Mouse (Mus musculus): ENCODE data around the gene Rftn1. TPM values are rescaled to one million over a fixed set of nuclear protein-coding genes. Genes with fewer than 3 reads are reported as not detected.

Gene Rftn1
- polyA plus RNA-seq, 1 experiment: 2.8 TPM

DNA sequence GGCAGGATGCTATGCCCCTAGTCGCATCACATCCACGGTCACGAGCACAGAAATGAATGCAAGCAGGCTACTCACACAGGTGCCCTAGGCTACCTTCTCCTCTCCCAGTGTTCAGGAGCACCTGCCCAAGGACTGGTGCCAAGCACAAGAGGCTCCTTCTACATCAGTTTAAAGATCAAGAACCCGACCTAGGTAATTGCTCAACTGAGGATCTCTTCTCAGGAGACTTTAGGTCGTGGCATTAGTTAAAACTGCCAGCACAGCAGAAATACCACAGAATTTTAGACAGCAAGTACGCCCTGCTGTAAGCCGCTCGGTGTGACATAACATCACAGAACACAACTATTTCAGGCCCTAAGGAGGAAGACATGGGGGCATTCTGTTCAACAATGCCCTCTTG, 100.7 kb downstream of the Rftn1 start:
- H3K4me1 ChIP-seq (ENCODE audit: control insufficient read depth, insufficient read depth, low read length): no peaks in the 10 kb centered on the region
- no peaks in the 10 kb centered on the region for H3K36me3 ChIP-seq (ENCODE audit: control insufficient read depth, insufficient read depth, low read length)
- no peaks in the 10 kb centered on the region for H3K27me3 ChIP-seq (ENCODE audit: control insufficient read depth, insufficient read depth, low read length)
- no peak overlapping the region for H3K27ac ChIP-seq (ENCODE audit: control insufficient read depth, insufficient read depth, low read depth, low read length)
- no peak overlapping the region for H3K4me3 ChIP-seq (ENCODE audit: control insufficient read depth, low read depth, low read length)
- no peak for TF ChIP-seq CTCF (IDR thresholded peaks at IDR 0.05; ENCODE audit: control insufficient read depth, insufficient read depth, insufficient replicate concordance, low read depth, low read length)
- no peak for TF ChIP-seq POLR2A (IDR thresholded peaks at IDR 0.05; ENCODE audit: control insufficient read depth, low read depth, low read length)

DNA sequence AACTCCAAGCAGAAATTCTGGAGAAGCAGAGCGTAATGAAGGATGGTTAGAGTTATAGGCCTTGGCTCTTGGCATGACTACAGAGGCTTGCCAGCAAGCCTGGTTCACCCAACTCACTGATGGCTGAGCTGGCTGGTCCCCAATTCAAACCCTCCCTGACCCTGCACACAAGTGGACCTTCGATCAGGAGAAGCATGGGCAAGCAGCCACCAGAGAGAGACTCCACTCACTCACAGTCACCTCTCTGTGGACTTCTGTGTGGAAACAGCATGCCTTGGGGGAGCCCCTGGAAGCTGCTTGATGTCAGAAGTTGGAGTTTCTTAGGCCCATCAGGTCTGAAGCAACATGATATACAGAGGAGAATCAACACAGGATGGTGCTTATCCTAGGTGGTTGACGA, 102.4 kb downstream of the Rftn1 start:
- TF ChIP-seq POLR2A (IDR thresholded peaks at IDR 0.05; ENCODE audit: control insufficient read depth, low read depth, low read length) (no peak), CTCF (IDR thresholded peaks at IDR 0.05; ENCODE audit: control insufficient read depth, insufficient read depth, insufficient replicate concordance, low read depth, low read length) (no peak)
- Histone ChIP-seq H3K27me3 (ENCODE audit: control insufficient read depth, insufficient read depth, low read length) (no peaks in the 10 kb centered on the region), H3K4me3 (ENCODE audit: control insufficient read depth, low read depth, low read length) (no peak overlapping the region), H3K27ac (ENCODE audit: control insufficient read depth, insufficient read depth, low read depth, low read length) (no peak overlapping the region), H3K4me1 (ENCODE audit: control insufficient read depth, insufficient read depth, low read length) (no peaks in the 10 kb centered on the region), H3K36me3 (ENCODE audit: control insufficient read depth, insufficient read depth, low read length) (no peaks in the 10 kb centered on the region)

DNA sequence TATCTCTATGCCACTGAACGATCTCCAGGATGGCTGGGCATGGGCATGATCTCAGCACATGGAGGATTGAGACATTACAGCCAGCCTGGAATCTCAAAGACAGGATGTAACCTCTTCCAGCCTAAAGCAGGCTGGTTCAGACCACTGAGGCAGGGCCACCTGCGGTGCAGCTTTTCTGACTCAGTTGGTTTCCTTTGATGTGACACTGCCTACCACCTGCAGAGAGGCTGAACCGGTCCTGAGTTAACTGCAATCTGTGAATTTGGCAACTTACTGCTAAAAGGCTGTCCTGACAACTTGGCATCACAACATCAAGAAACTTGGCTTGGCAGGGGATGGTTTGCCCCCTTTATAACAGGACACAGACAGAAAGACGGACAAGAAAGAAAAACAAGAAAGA, 103.6 kb downstream of the Rftn1 start:
- TF ChIP-seq POLR2A (IDR thresholded peaks at IDR 0.05; ENCODE audit: control insufficient read depth, low read depth, low read length) (no peak), CTCF (IDR thresholded peaks at IDR 0.05; ENCODE audit: control insufficient read depth, insufficient read depth, insufficient replicate concordance, low read depth, low read length) (no peak)
- Histone ChIP-seq H3K4me3 (ENCODE audit: control insufficient read depth, low read depth, low read length) (no peak overlapping the region), H3K27ac (ENCODE audit: control insufficient read depth, insufficient read depth, low read depth, low read length) (no peak overlapping the region), H3K27me3 (ENCODE audit: control insufficient read depth, insufficient read depth, low read length) (no peaks in the 10 kb centered on the region), H3K4me1 (ENCODE audit: control insufficient read depth, insufficient read depth, low read length) (no peaks in the 10 kb centered on the region), H3K36me3 (ENCODE audit: control insufficient read depth, insufficient read depth, low read length) (no peaks in the 10 kb centered on the region)

DNA sequence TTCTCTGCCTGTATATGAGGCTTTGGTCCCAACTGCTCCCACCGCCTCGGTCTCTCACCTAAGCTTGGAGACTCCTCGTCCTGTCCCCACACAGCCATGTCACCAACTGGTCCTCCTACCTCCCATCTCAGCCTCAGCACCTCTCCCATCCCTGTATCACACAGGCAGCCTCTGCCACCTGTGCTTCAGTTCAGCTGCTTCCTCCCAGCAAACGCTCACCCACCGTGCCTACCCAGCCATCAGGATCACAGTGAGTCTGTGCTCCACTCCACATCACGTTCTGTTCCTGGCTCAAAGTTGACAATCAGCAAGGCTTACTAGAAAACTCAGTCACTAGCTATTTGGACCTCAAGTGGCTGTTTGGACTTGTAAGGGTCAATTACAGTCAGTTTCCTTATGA, 105.8 kb downstream of the Rftn1 start:
- H3K27ac ChIP-seq (ENCODE audit: control insufficient read depth, insufficient read depth, low read depth, low read length): no peak overlapping the region
- no peak for TF ChIP-seq CTCF (IDR thresholded peaks at IDR 0.05; ENCODE audit: control insufficient read depth, insufficient read depth, insufficient replicate concordance, low read depth, low read length)
- TF ChIP-seq POLR2A (IDR thresholded peaks at IDR 0.05; ENCODE audit: control insufficient read depth, low read depth, low read length): no peak
- no peaks in the 10 kb centered on the region for H3K4me1 ChIP-seq (ENCODE audit: control insufficient read depth, insufficient read depth, low read length)
- no peaks in the 10 kb centered on the region for H3K27me3 ChIP-seq (ENCODE audit: control insufficient read depth, insufficient read depth, low read length)
- H3K36me3 ChIP-seq (ENCODE audit: control insufficient read depth, insufficient read depth, low read length): no peaks in the 10 kb centered on the region
- H3K4me3 ChIP-seq (ENCODE audit: control insufficient read depth, low read depth, low read length): no peak overlapping the region

DNA sequence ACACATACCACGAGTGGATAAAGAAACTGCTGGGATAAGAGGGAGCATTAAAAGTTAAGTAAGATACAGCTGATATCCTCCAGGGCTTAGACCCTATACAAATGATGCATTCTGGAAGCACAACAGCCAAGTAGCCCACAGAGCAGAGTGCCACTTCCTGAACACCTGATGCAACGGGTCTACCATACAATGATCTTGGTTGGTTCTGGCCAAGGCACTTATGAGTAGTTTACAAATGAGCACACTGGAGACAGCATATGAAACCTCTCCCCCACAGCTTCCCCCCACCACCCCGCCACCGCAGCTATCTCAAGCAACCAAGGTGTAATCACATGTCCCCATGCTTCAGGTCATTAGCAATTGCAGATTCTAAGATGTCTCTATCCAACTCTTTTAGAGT, 106.5 kb downstream of the Rftn1 start:
- no peak overlapping the region for H3K4me3 ChIP-seq (ENCODE audit: control insufficient read depth, low read depth, low read length)
- no peaks in the 10 kb centered on the region for H3K4me1 ChIP-seq (ENCODE audit: control insufficient read depth, insufficient read depth, low read length)
- H3K27me3 ChIP-seq (ENCODE audit: control insufficient read depth, insufficient read depth, low read length): no peaks in the 10 kb centered on the region
- TF ChIP-seq CTCF (IDR thresholded peaks at IDR 0.05; ENCODE audit: control insufficient read depth, insufficient read depth, insufficient replicate concordance, low read depth, low read length) (no peak), POLR2A (IDR thresholded peaks at IDR 0.05; ENCODE audit: control insufficient read depth, low read depth, low read length) (no peak)
- H3K36me3 ChIP-seq (ENCODE audit: control insufficient read depth, insufficient read depth, low read length): no peaks in the 10 kb centered on the region
- no peak overlapping the region for H3K27ac ChIP-seq (ENCODE audit: control insufficient read depth, insufficient read depth, low read depth, low read length)

DNA sequence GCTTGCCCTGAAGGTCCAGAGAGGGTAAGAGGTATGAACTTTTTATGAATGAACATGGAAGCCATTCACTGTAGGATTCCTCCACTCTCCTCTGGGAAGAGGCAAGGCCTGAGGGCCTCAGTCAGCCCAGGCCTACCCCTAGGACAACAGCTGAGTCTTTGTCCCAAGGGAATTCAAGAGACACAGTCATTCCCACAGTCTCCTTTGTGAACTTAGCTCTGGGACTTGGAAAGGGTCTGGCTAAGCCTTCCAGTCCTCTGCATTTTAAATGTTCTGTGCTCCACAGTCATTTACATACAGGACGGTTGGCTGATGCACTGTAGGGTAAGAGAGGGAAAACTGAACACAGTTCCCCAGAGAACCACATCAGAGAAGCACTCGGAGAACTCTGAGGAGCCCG, 107.5 kb downstream of the Rftn1 start:
- no peaks in the 10 kb centered on the region for H3K4me1 ChIP-seq (ENCODE audit: control insufficient read depth, insufficient read depth, low read length)
- H3K36me3 ChIP-seq (ENCODE audit: control insufficient read depth, insufficient read depth, low read length): no peaks in the 10 kb centered on the region
- H3K27me3 ChIP-seq (ENCODE audit: control insufficient read depth, insufficient read depth, low read length): no peaks in the 10 kb centered on the region
- H3K4me3 ChIP-seq (ENCODE audit: control insufficient read depth, low read depth, low read length): no peak overlapping the region
- H3K27ac ChIP-seq (ENCODE audit: control insufficient read depth, insufficient read depth, low read depth, low read length): no peak overlapping the region
- TF ChIP-seq CTCF (IDR thresholded peaks at IDR 0.05; ENCODE audit: control insufficient read depth, insufficient read depth, insufficient replicate concordance, low read depth, low read length): no peak
- no peak for TF ChIP-seq POLR2A (IDR thresholded peaks at IDR 0.05; ENCODE audit: control insufficient read depth, low read depth, low read length)

DNA sequence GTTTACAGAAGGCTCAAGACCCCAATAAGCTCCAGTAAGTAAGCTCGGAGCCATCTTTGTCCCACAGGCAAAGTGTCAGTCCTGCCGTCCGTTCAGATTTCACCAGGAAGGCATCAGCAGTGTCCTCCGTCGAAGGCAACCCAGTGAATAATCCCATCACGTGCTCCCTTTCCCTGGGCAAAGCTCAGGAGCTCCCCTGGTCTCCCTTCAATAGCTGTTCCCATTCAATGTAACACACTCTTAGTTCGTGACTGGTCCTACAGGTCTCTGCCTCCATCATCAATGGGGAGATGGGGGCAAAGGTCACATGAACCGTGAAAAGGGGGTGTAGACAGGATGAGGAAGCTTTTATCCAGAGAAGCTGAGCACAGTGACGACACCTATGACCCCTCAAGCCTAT, 108.8 kb downstream of the Rftn1 start:
- Histone ChIP-seq H3K36me3 (ENCODE audit: control insufficient read depth, insufficient read depth, low read length) (no peaks in the 10 kb centered on the region), H3K27ac (ENCODE audit: control insufficient read depth, insufficient read depth, low read depth, low read length) (no peak overlapping the region), H3K4me3 (ENCODE audit: control insufficient read depth, low read depth, low read length) (no peak overlapping the region), H3K27me3 (ENCODE audit: control insufficient read depth, insufficient read depth, low read length) (no peaks in the 10 kb centered on the region), H3K4me1 (ENCODE audit: control insufficient read depth, insufficient read depth, low read length) (no peaks in the 10 kb centered on the region)
- TF ChIP-seq CTCF (IDR thresholded peaks at IDR 0.05; ENCODE audit: control insufficient read depth, insufficient read depth, insufficient replicate concordance, low read depth, low read length) (no peak), POLR2A (IDR thresholded peaks at IDR 0.05; ENCODE audit: control insufficient read depth, low read depth, low read length) (no peak)

DNA sequence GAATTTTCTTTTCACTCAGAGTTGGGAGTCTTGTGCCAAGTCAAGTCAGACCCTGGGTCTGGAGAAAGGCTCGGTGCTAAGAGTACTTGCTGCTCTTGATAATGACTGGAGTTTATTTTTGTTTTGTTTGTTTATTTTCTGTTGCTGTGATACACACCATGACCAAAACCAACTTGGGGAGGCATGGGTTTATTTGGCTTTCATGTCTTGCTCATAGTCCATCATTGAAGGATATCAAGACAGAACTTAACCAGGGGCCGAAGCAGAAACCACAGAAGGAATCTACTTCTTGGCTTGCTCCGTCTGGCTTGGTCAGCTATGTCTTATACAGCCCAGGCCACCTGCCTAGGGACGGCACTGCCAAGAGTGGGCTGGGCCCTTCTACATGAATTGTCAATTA, 109.5 kb downstream of the Rftn1 start:
- no peaks in the 10 kb centered on the region for H3K36me3 ChIP-seq (ENCODE audit: control insufficient read depth, insufficient read depth, low read length)
- H3K4me3 ChIP-seq (ENCODE audit: control insufficient read depth, low read depth, low read length): no peak overlapping the region
- no peaks in the 10 kb centered on the region for H3K27me3 ChIP-seq (ENCODE audit: control insufficient read depth, insufficient read depth, low read length)
- no peak overlapping the region for H3K27ac ChIP-seq (ENCODE audit: control insufficient read depth, insufficient read depth, low read depth, low read length)
- TF ChIP-seq POLR2A (IDR thresholded peaks at IDR 0.05; ENCODE audit: control insufficient read depth, low read depth, low read length): no peak
- no peak for TF ChIP-seq CTCF (IDR thresholded peaks at IDR 0.05; ENCODE audit: control insufficient read depth, insufficient read depth, insufficient replicate concordance, low read depth, low read length)
- no peaks in the 10 kb centered on the region for H3K4me1 ChIP-seq (ENCODE audit: control insufficient read depth, insufficient read depth, low read length)
